Mouse (Mus musculus) spleen, postnatal 36 days (tissue): ENCODE data around the gene Olfr173.

Experiments
- DNase-seq, 2 experiments: peaks; one replicate each; pipeline ENCODE4 v3.0.0; 2022; ENCODE audit warnings: low spot score in 2 of 2, mixed read lengths in 1 of 2

The Olfr173 gene

GRCm38 (mm10) chr16:58800168-58800567, at the start of gene Olfr173:
Gene Olfr173 (minus strand): TSS chr16:58800268.
- DNase-seq: no peak

GRCm38 (mm10) chr16:58826732-58827319, 26.8 kb upstream of the Olfr173 start, which contains the start of gene Olfr175-ps1:
Gene Olfr175-ps1 (minus strand): TSS chr16:58826782.
- no peak for DNase-seq

GRCm38 (mm10) chr16:58763076-58763475, 37.0 kb downstream of the Olfr173 start, which contains the start of gene Olfr172:
Gene Olfr172 (minus strand): TSS chr16:58763176.
- no peak for DNase-seq

GRCm38 (mm10) chr16:58756191-58756590, 43.9 kb downstream of the Olfr173 start:
- DNase-seq: no peak

GRCm38 (mm10) chr16:58751314-58751713, 48.8 kb downstream of the Olfr173 start:
- DNase-seq: no peak

GRCm38 (mm10) chr16:58746715-58747114, 53.4 kb downstream of the Olfr173 start:
- DNase-seq: no peak
